Mouse (Mus musculus) heart, postnatal 0 days (tissue): ENCODE measurements around the gene Tspan12.

Experiments used
- CTCF ChIP-seq: IDR thresholded peaks from 2 replicates; pipeline ENCODE4 v1.5.1; 2016; ENCODE audit warnings: antibody characterized with exemption, control low read depth, low read depth
- EP300 ChIP-seq: IDR thresholded peaks from 2 replicates; pipeline ENCODE4 v1.6.1; 2016; ENCODE audit warnings: antibody characterized with exemption, low read depth

DNA sequence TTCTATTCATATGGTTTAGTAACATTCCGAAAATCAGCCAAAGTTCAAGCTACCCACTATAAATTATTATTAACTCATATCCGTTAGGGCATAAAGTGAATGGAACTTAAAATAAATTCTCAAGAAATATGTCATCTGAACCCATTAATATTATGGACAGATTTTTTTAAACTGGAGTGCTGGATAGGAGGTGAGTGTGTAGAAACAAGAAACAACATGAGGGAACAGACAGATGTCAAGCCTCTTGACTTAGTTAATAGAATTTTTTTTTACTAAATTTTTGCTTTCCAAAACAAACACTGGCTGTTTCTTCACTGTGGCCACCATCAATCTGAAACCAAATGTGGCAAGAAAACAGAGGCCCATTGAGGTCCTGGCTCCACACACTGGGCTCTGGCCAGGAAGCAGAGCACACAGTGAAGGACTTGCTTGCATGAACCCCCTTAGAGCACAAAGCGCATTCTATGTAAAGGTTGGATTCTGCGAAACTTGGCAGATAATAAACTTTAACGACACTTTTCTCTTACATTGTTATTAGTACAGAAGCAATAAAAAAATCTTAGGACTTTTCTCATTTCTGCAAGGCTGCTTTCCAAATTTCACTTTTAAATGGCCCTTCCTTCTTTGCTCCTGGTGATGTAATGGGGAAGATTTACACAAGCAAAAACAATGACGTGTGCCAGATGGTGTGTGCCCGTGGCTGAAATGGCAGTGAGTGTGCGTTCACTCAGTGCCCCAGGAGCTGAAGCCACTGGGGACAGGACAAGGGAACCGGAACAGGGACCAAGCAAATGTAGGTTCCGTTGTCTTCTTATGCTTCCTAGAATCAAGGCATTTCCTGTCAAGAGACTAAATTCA lies 48.6 kb downstream of the Tspan12 start:
- TF ChIP-seq EP300 (no peak), CTCF (no peak)
